ENCODE assay signal across 23 mouse cellular contexts in genomic region chr10:75889406-75890153, GRCm38 (mm10). TPM values are rescaled to one million over a fixed set of nuclear protein-coding genes. Genes with fewer than 3 reads are reported as not detected.
A peak's percentile ranks its signal among the peaks of the same experiment; 100 is the strongest.
DNase-seq lines count a peak whose midpoint lies in the region; ATAC-seq lines count a peak whose summit lies in the region.
"Had no signal": no experiment of that assay in that cellular context is flagged by ENCODE, and none has a peak within 500 bp of the region (broad histone marks: within the 10 kb centered on the region; RNA-seq: fewer than 3 reads in every experiment).

No protein-coding gene starts in this region.

- DNase-seq in forebrain, embryonic 10.5 days (ENCODE audit: extremely low spot score, low spot score) = no peak
- no peak for DNase-seq in kidney, postnatal 25 days
- no peak for DNase-seq in neural tube, embryonic 10.5 days (ENCODE audit: extremely low spot score, low spot score)
- DNase-seq in embryonic facial prominence, embryonic 10.5 days (ENCODE audit: low spot score) = no peak
- DNase-seq in layer of hippocampus, adult 9-10 months (ENCODE audit: low spot score) = no peak
- DNase-seq: adrenal gland, postnatal 25 days; cerebellum, adult 11 months; cerebellum, postnatal 36 days; gastrocnemius, postnatal 36 days; kidney, postnatal 14 days; lung, adult 18-20 months; lung, postnatal 36 days; right cerebral cortex, postnatal 25 days; thymus, adult 2 months had no signal

- no peak for ATAC-seq in forebrain, embryonic 12.5 days (ENCODE audit: low FRiP score)
- no peak for ATAC-seq in kidney, embryonic 15.5 days (replicated peaks; ENCODE audit: low FRiP score)
- ATAC-seq in neural tube, embryonic 13.5 days (ENCODE audit: low read depth) = no peak
- ATAC-seq: forebrain, embryonic 16.5 days had no signal

- no peaks in the 10 kb centered on the region for H3K9me3 ChIP-seq in forebrain, embryonic 10.5 days
- no peaks in the 10 kb centered on the region for H3K9me3 ChIP-seq in forebrain, embryonic 12.5 days
- no peaks in the 10 kb centered on the region for H3K9me3 ChIP-seq in kidney, embryonic 15.5 days (replicated peaks)
- H3K9me3 ChIP-seq in neural tube, embryonic 13.5 days = no peaks in the 10 kb centered on the region
- no peaks in the 10 kb centered on the region for H3K9me3 ChIP-seq in embryonic facial prominence, embryonic 10.5 days
- H3K9me3 ChIP-seq: embryonic facial prominence, embryonic 13.5 days; G1E; heart, embryonic 13.5 days; midbrain, embryonic 12.5 days had no signal

- 0 out of 2 replicates have a peak overlapping the region, but pooled peaks have one; percentile 51 for H3K27ac ChIP-seq in forebrain, embryonic 10.5 days
- H3K27ac ChIP-seq in forebrain, embryonic 12.5 days = no peak overlapping the region
- peak overlapping the region; percentile 48; the same call in 1 of the 2 replicates for H3K27ac ChIP-seq in kidney, embryonic 15.5 days
- H3K27ac ChIP-seq in neural tube, embryonic 13.5 days (replicated peaks) = no peak overlapping the region
- peak overlapping the region; percentile 15; the same call in 1 of the 2 replicates for H3K27ac ChIP-seq in embryonic facial prominence, embryonic 10.5 days (replicated peaks)
- H3K27ac ChIP-seq: embryonic facial prominence, embryonic 13.5 days; heart, embryonic 13.5 days; midbrain, embryonic 12.5 days had no signal

- H3K9ac ChIP-seq in forebrain, embryonic 12.5 days = no peak overlapping the region
- no peak overlapping the region for H3K9ac ChIP-seq in kidney, embryonic 15.5 days
- 0 out of 2 replicates have a peak overlapping the region, but pooled peaks have one; percentile 13 for H3K9ac ChIP-seq in neural tube, embryonic 13.5 days
- H3K9ac ChIP-seq: embryonic facial prominence, embryonic 13.5 days; heart, embryonic 13.5 days; midbrain, embryonic 12.5 days had no signal

- WGBS in forebrain, embryonic 10.5 days = 61% methylated on average over 8 of the region's 8 CpGs
- 53% methylated on average over 8 of the region's 8 CpGs for WGBS in forebrain, embryonic 12.5 days
- 28% methylated on average over 8 of the region's 8 CpGs for WGBS in kidney, embryonic 15.5 days
- WGBS in neural tube, embryonic 13.5 days = 51% methylated on average over 8 of the region's 8 CpGs
- WGBS in embryonic facial prominence, embryonic 10.5 days = 51% methylated on average over 8 of the region's 8 CpGs

- no peak overlapping the region for H3K4me2 ChIP-seq in forebrain, embryonic 12.5 days
- H3K4me2 ChIP-seq in kidney, embryonic 15.5 days = 0 out of 2 replicates have a peak overlapping the region, but pooled peaks have one; percentile 2
- no peak overlapping the region for H3K4me2 ChIP-seq in neural tube, embryonic 13.5 days
- H3K4me2 ChIP-seq: embryonic facial prominence, embryonic 13.5 days; heart, embryonic 13.5 days; liver, embryonic 11.5 days; midbrain, embryonic 12.5 days had no signal

- H3K27me3 ChIP-seq in forebrain, embryonic 10.5 days (ENCODE audit: poor library complexity, severe bottlenecking) = no peaks in the 10 kb centered on the region
- no peaks in the 10 kb centered on the region for H3K27me3 ChIP-seq in forebrain, embryonic 12.5 days
- no peaks in the 10 kb centered on the region for H3K27me3 ChIP-seq in kidney, embryonic 15.5 days
- no peaks in the 10 kb centered on the region for H3K27me3 ChIP-seq in neural tube, embryonic 13.5 days
- H3K27me3 ChIP-seq in embryonic facial prominence, embryonic 10.5 days (replicated peaks; ENCODE audit: low read depth, poor library complexity, severe bottlenecking) = no peaks in the 10 kb centered on the region
- H3K27me3 ChIP-seq: embryonic facial prominence, embryonic 13.5 days; heart, embryonic 13.5 days; midbrain, embryonic 12.5 days had no signal

- H3K4me1 ChIP-seq in forebrain, embryonic 10.5 days = peaks cover 39% of the 10 kb centered on the region
- peaks cover 12% of the 10 kb centered on the region for H3K4me1 ChIP-seq in forebrain, embryonic 12.5 days
- H3K4me1 ChIP-seq in kidney, embryonic 15.5 days = peaks cover 31% of the 10 kb centered on the region
- peaks cover 9% of the 10 kb centered on the region for H3K4me1 ChIP-seq in neural tube, embryonic 13.5 days (replicated peaks)
- H3K4me1 ChIP-seq in embryonic facial prominence, embryonic 10.5 days = peaks cover 52% of the 10 kb centered on the region

- H3K36me3 ChIP-seq in forebrain, embryonic 10.5 days (replicated peaks) = peaks cover 9% of the 10 kb centered on the region
- peaks cover 10% of the 10 kb centered on the region for H3K36me3 ChIP-seq in forebrain, embryonic 12.5 days (replicated peaks)
- peaks cover 8% of the 10 kb centered on the region for H3K36me3 ChIP-seq in kidney, embryonic 15.5 days
- H3K36me3 ChIP-seq in neural tube, embryonic 13.5 days = peaks cover 10% of the 10 kb centered on the region
- peaks cover 12% of the 10 kb centered on the region for H3K36me3 ChIP-seq in embryonic facial prominence, embryonic 10.5 days (replicated peaks)

- H3K4me3 ChIP-seq in forebrain, embryonic 10.5 days = no peak overlapping the region
- no peak overlapping the region for H3K4me3 ChIP-seq in forebrain, embryonic 12.5 days (replicated peaks)
- H3K4me3 ChIP-seq in kidney, embryonic 15.5 days (replicated peaks) = no peak overlapping the region
- H3K4me3 ChIP-seq in neural tube, embryonic 13.5 days = no peak overlapping the region
- no peak overlapping the region for H3K4me3 ChIP-seq in embryonic facial prominence, embryonic 10.5 days
- H3K4me3 ChIP-seq: embryonic facial prominence, embryonic 13.5 days; heart, embryonic 13.5 days; midbrain, embryonic 12.5 days had no signal

RNA-seq across cellular contexts. Expression of gene Derl3, which starts 3.6 kb away (rescaled TPM):
- polyA plus RNA-seq in forebrain, embryonic 10.5 days (2016; fragmentation: Nextera tagmentation; extraction: Ambion mirVana) = 1.8 and 2.4 TPM in 2 replicates
- 3.1 and 3.3 TPM in 2 replicates for polyA plus RNA-seq in forebrain, embryonic 12.5 days (2016; fragmentation: Nextera tagmentation; extraction: Ambion mirVana)
- 3.3 and 5.0 TPM in 2 replicates for polyA plus RNA-seq in kidney, embryonic 15.5 days (2015; fragmentation: Nextera tagmentation; extraction: Ambion mirVana)
- 2.1 and 2.9 TPM in 2 replicates for polyA plus RNA-seq in neural tube, embryonic 13.5 days (2015; fragmentation: Nextera tagmentation; extraction: Ambion mirVana)
- polyA plus RNA-seq in embryonic facial prominence, embryonic 10.5 days (2016; fragmentation: Nextera tagmentation; extraction: Ambion mirVana) = 2.3 and 3.0 TPM in 2 replicates
- polyA plus RNA-seq: G1E had no signal

RNA-seq across cellular contexts. Expression of gene Mif, which starts 29.5 kb away (rescaled TPM):
- 3,631 and 3,763 TPM in 2 replicates for polyA plus RNA-seq in forebrain, embryonic 10.5 days (2016; fragmentation: Nextera tagmentation; extraction: Ambion mirVana)
- 1,649 and 1,743 TPM in 2 replicates for polyA plus RNA-seq in forebrain, embryonic 12.5 days (2016; fragmentation: Nextera tagmentation; extraction: Ambion mirVana)
- polyA plus RNA-seq in kidney, embryonic 15.5 days (2015; fragmentation: Nextera tagmentation; extraction: Ambion mirVana) = 2,032 and 2,056 TPM in 2 replicates
- 1,679 and 1,725 TPM in 2 replicates for polyA plus RNA-seq in neural tube, embryonic 13.5 days (2015; fragmentation: Nextera tagmentation; extraction: Ambion mirVana)
- 3,361 and 3,650 TPM in 2 replicates for polyA plus RNA-seq in embryonic facial prominence, embryonic 10.5 days (2016; fragmentation: Nextera tagmentation; extraction: Ambion mirVana)

RNA-seq across cellular contexts. Expression of gene Smarcb1, which starts 31.8 kb away (rescaled TPM):
- polyA plus RNA-seq in forebrain, embryonic 10.5 days (2016; fragmentation: Nextera tagmentation; extraction: Ambion mirVana) = 275 and 283 TPM in 2 replicates
- 303 and 310 TPM in 2 replicates for polyA plus RNA-seq in forebrain, embryonic 12.5 days (2016; fragmentation: Nextera tagmentation; extraction: Ambion mirVana)
- 219 and 239 TPM in 2 replicates for polyA plus RNA-seq in kidney, embryonic 15.5 days (2015; fragmentation: Nextera tagmentation; extraction: Ambion mirVana)
- 279 and 287 TPM in 2 replicates for polyA plus RNA-seq in neural tube, embryonic 13.5 days (2015; fragmentation: Nextera tagmentation; extraction: Ambion mirVana)
- 284 and 291 TPM in 2 replicates for polyA plus RNA-seq in embryonic facial prominence, embryonic 10.5 days (2016; fragmentation: Nextera tagmentation; extraction: Ambion mirVana)

RNA-seq across cellular contexts. Expression of gene Chchd10, which starts 43.4 kb away (rescaled TPM):
- polyA plus RNA-seq in forebrain, embryonic 10.5 days (2016; fragmentation: Nextera tagmentation; extraction: Ambion mirVana) = 8.8 and 10.7 TPM in 2 replicates
- polyA plus RNA-seq in forebrain, embryonic 12.5 days (2016; fragmentation: Nextera tagmentation; extraction: Ambion mirVana) = 7.6 and 7.8 TPM in 2 replicates
- polyA plus RNA-seq in kidney, embryonic 15.5 days (2015; fragmentation: Nextera tagmentation; extraction: Ambion mirVana) = 140 and 148 TPM in 2 replicates
- polyA plus RNA-seq in neural tube, embryonic 13.5 days (2015; fragmentation: Nextera tagmentation; extraction: Ambion mirVana) = 46.4 and 54.4 TPM in 2 replicates
- 8.4 and 9.6 TPM in 2 replicates for polyA plus RNA-seq in embryonic facial prominence, embryonic 10.5 days (2016; fragmentation: Nextera tagmentation; extraction: Ambion mirVana)

RNA-seq across cellular contexts. Expression of gene Mmp11, which starts 46.7 kb away (rescaled TPM):
- 22.5 and 24.6 TPM in 2 replicates for polyA plus RNA-seq in forebrain, embryonic 10.5 days (2016; fragmentation: Nextera tagmentation; extraction: Ambion mirVana)
- polyA plus RNA-seq in forebrain, embryonic 12.5 days (2016; fragmentation: Nextera tagmentation; extraction: Ambion mirVana) = 31.3 and 33.3 TPM in 2 replicates
- 48.2 and 57.3 TPM in 2 replicates for polyA plus RNA-seq in kidney, embryonic 15.5 days (2015; fragmentation: Nextera tagmentation; extraction: Ambion mirVana)
- polyA plus RNA-seq in neural tube, embryonic 13.5 days (2015; fragmentation: Nextera tagmentation; extraction: Ambion mirVana) = 39.0 and 40.4 TPM in 2 replicates
- 36.7 and 46.4 TPM in 2 replicates for polyA plus RNA-seq in embryonic facial prominence, embryonic 10.5 days (2016; fragmentation: Nextera tagmentation; extraction: Ambion mirVana)
- polyA plus RNA-seq: G1E had no signal

Comparison
In these comparisons a context has a peak if more than half of its experiments do, and no peak if none do; other contexts are left out.
1. H3K27ac ChIP-seq: peak in forebrain, embryonic 10.5 days (single experiment), kidney, embryonic 15.5 days (single experiment) and embryonic facial prominence, embryonic 10.5 days (single experiment); none in forebrain, embryonic 12.5 days (single experiment) and neural tube, embryonic 13.5 days (single experiment).